ENCODE assay signal across 8 mouse cellular contexts in genomic region chr17:25188150-25189031, GRCm38 (mm10). TPM values are rescaled to one million over a fixed set of nuclear protein-coding genes. Genes with fewer than 3 reads are reported as not detected.
DNase-seq lines count a peak whose midpoint lies in the region; ATAC-seq lines count a peak whose summit lies in the region.

Gene Unkl (plus strand): TSS chr17:25188397.

- peaks cover 10% of the 10 kb centered on the region for H3K36me3 ChIP-seq in embryonic facial prominence, embryonic 12.5 days
- peaks cover 2% of the 10 kb centered on the region; the same call in 1 of the 2 replicates for H3K36me3 ChIP-seq in liver, embryonic 11.5 days (ENCODE audit: control insufficient read depth, insufficient read depth, low read length)

- DNase-seq in 3134 (ENCODE audit: extremely low read depth, insufficient read length, low spot score): peak; percentile 68
- DNase-seq in adrenal gland, adult 18-20 months (ENCODE audit: low spot score in 2 of 2): peak; percentile 88 to 90
- DNase-seq in heart, adult 9 months (ENCODE audit: low spot score in 2 of 2): peak; percentile 65 to 74
- peak; percentile 60 for DNase-seq in kidney, adult 9 months
- peak; percentile 81 for DNase-seq in liver, embryonic 11.5 days (ENCODE audit: low spot score)
- peak; percentile 82 for DNase-seq in naive thymus-derived CD4-positive, alpha-beta T cell, adult 2 months (ENCODE audit: low read depth)
- peak; percentile 70 to 87 for DNase-seq in spleen, postnatal 4 days (ENCODE audit: low spot score in 2 of 2)

- H3K4me1 ChIP-seq in embryonic facial prominence, embryonic 12.5 days: peaks cover 22% of the 10 kb centered on the region
- H3K4me1 ChIP-seq in liver, embryonic 11.5 days (replicated peaks; ENCODE audit: control insufficient read depth, insufficient read depth, low read length): peaks cover 23% of the 10 kb centered on the region

- H3K4me2 ChIP-seq in embryonic facial prominence, embryonic 12.5 days (replicated peaks): peak within 1 kb of the TSS; percentile 90
- H3K4me2 ChIP-seq in liver, embryonic 11.5 days: peak within 1 kb of the TSS; percentile 86

- peak within 1 kb of the TSS; percentile 100 for H3K4me3 ChIP-seq in embryonic facial prominence, embryonic 12.5 days
- peak within 1 kb of the TSS; percentile 82 for H3K4me3 ChIP-seq in liver, embryonic 11.5 days (ENCODE audit: low read depth, low read length)

- H3K9me3 ChIP-seq in embryonic facial prominence, embryonic 12.5 days: no peaks in the 10 kb centered on the region
- H3K9me3 ChIP-seq in liver, embryonic 11.5 days (ENCODE audit: control insufficient read depth, low read length): no peaks in the 10 kb centered on the region

- peak within 1 kb of the TSS; percentile 90 for H3K9ac ChIP-seq in embryonic facial prominence, embryonic 12.5 days
- peak within 1 kb of the TSS; percentile 85 for H3K9ac ChIP-seq in liver, embryonic 11.5 days (ENCODE audit: low read depth, low read length)

- peak within 1 kb of the TSS; percentile 88 for H3K27ac ChIP-seq in embryonic facial prominence, embryonic 12.5 days
- H3K27ac ChIP-seq in liver, embryonic 11.5 days (ENCODE audit: low read depth, low read length): peak within 1 kb of the TSS; percentile 73

- under 1% methylated on average over 102 of the region's 104 CpGs for WGBS in embryonic facial prominence, embryonic 12.5 days
- under 1% methylated on average over 98 of the region's 104 CpGs for WGBS in liver, embryonic 11.5 days

- no peaks in the 10 kb centered on the region for H3K27me3 ChIP-seq in embryonic facial prominence, embryonic 12.5 days
- H3K27me3 ChIP-seq in liver, embryonic 11.5 days (replicated peaks; ENCODE audit: control insufficient read depth, insufficient read depth, low read length): no peaks in the 10 kb centered on the region

- peak; percentile 38; the same call in 1 of the 2 replicates for ATAC-seq in embryonic facial prominence, embryonic 12.5 days (ENCODE audit: insufficient number of reproducible peaks, insufficient read depth, low FRiP score, low TSS enrichment)
- ATAC-seq in liver, embryonic 11.5 days (replicated peaks; ENCODE audit: low FRiP score): peak; percentile 37

RNA-seq across cellular contexts. Expression of gene Unkl, which starts in this region (rescaled TPM):
- 10 to 100 TPM; 15.4 to 16.2 TPM for total RNA-seq in adrenal gland, adult 18-20 months (2021)
- 10.6 and 12.9 TPM in 2 replicates for polyA plus RNA-seq in embryonic facial prominence, embryonic 12.5 days (2016; fragmentation: Nextera tagmentation; extraction: Ambion mirVana)
- 11.5 and 11.7 TPM in 2 replicates for polyA plus RNA-seq in liver, embryonic 11.5 days (2014; fragmentation: Nextera tagmentation; extraction: Ambion mirVana)

Comparison
In these comparisons a context has a peak if more than half of its experiments do, and no peak if none do; other contexts are left out.
1. Peak in every context shown above with its lines: DNase-seq, ATAC-seq, H3K4me3 ChIP-seq and H3K27ac ChIP-seq.